Mouse (Mus musculus): ENCODE results near the gene Bcor. TPM values are rescaled to one million over a fixed set of nuclear protein-coding genes. Genes with fewer than 3 reads are reported as not detected.

The Bcor gene
- polyA plus RNA-seq, 1 experiment from 2014 or later, result 11.7 TPM

GRCm38 (mm10) chrX:12082736-12083135 is 77.4 kb downstream of the Bcor start:
- Histone ChIP-seq H3K4me2 (no peak overlapping the region), H3K9me3 (replicated peaks) (no peaks in the 10 kb centered on the region), H3K4me1 (replicated peaks) (peaks cover 26% of the 10 kb centered on the region), H3K27ac (no peak overlapping the region), H3K9ac (no peak overlapping the region), H3K4me3 (no peak overlapping the region), H3K36me3 (no peaks in the 10 kb centered on the region), H3K27me3 (peaks cover 85% of the 10 kb centered on the region)
- WGBS, result 24% methylated on average over 16 of the region's 16 CpGs
- no peak for ATAC-seq (replicated peaks; ENCODE audit: insufficient number of reproducible peaks, insufficient read depth, low FRiP score, low read depth)

GRCm38 (mm10) chrX:12082184-12082583 is 78.0 kb downstream of the Bcor start:
- Histone ChIP-seq H3K9ac (no peak overlapping the region), H3K4me2 (no peak overlapping the region; the same call in 1 of the 2 replicates), H3K36me3 (no peaks in the 10 kb centered on the region), H3K4me1 (replicated peaks) (peaks cover 26% of the 10 kb centered on the region), H3K4me3 (no peak overlapping the region), H3K27me3 (peaks cover 85% of the 10 kb centered on the region), H3K27ac (no peak overlapping the region), H3K9me3 (replicated peaks) (no peaks in the 10 kb centered on the region)
- WGBS, result 58% methylated on average over 5 of the region's 5 CpGs
- no peak for ATAC-seq (replicated peaks; ENCODE audit: insufficient number of reproducible peaks, insufficient read depth, low FRiP score, low read depth)

DNA sequence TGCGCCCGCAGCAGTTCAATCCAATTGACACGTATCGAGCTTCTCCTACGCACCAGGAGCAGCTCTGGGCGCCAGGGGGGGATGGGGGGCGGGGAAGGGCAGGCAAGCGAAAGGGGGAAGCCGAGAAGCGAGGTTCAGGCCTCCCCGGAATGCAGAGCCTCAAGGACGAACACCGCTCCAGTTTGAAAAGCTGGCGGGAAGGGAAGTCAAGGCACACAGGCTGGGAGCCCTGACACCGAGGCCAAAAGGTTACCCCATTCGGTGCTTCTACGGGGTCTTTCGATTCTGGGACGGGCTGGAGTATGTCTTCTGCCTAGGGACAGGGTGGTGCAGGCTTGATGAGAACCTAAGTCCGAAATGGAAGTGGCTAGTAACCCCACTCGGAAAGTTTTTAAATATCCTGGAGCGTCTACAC is 78.4 kb downstream of the Bcor start:
- no peak for ATAC-seq (replicated peaks; ENCODE audit: insufficient number of reproducible peaks, insufficient read depth, low FRiP score, low read depth)
- Histone ChIP-seq H3K4me2 (peak overlapping the region; percentile 78), H3K9ac (no peak overlapping the region), H3K27me3 (peaks cover 85% of the 10 kb centered on the region), H3K4me3 (peak overlapping the region; percentile 72), H3K36me3 (no peaks in the 10 kb centered on the region), H3K27ac (no peak overlapping the region), H3K4me1 (replicated peaks) (peaks cover 24% of the 10 kb centered on the region), H3K9me3 (replicated peaks) (no peaks in the 10 kb centered on the region)
- WGBS, result 25% methylated on average over 20 of the region's 22 CpGs

- Histone ChIP-seq H3K4me2 (peak overlapping the region; percentile 78), H3K36me3 (no peaks in the 10 kb centered on the region), H3K27me3 (peaks cover 83% of the 10 kb centered on the region), H3K4me3 (peak overlapping the region; percentile 72), H3K9me3 (replicated peaks) (no peaks in the 10 kb centered on the region), H3K4me1 (replicated peaks) (peaks cover 25% of the 10 kb centered on the region), H3K9ac (peak overlapping the region; percentile 61), H3K27ac (peak overlapping the region; percentile 92)
- 2% methylated on average over 53 of the region's 61 CpGs for WGBS
- ATAC-seq (replicated peaks; ENCODE audit: insufficient number of reproducible peaks, insufficient read depth, low FRiP score, low read depth), result peak; percentile 47
These were observed 79.0 kb downstream of the Bcor start for GRCm38 (mm10) chrX:12080904-12081740.

DNA sequence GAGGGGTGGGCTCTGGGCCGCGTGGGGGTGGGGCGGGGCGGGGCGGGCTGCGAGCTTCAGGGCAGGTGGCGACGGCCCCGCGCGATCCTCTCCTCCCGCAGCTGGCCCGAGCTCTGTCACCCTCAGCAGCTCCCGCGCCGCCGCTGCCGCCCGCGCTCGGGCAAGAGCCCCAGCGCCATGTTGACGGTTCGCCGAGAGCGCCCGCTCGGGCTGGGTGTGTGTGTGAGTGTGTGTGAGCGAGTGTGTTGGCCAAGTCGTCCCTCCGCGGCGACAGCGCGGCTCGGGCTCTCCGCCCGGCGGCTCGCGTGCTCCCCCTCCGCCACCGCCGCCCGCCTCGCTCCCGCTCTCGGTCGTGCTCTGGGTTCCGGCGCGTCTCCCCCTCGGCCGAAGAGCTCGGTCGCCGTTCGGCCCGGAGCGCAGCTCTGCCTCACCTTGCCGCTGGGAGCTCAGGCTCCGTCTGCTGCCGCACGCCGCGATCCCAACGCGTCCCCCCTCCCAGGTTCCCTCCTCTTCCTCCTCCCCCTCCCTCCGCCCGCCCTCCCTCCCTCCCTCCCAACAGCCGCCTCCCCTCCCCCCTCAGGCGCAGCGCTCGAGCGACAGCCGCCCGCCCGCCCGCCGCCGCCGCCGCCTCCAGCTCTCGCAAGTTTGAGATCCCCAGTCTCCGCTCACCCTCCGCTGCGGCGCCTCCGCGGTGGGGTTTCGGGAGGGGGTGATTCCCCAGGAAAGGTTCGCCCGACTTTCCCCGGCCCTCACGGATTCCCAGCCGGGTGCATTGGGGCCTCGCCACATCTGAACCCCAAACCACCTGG is 79.9 kb downstream of the Bcor start:
- Histone ChIP-seq H3K4me3 (peak overlapping the region; percentile 72), H3K36me3 (no peaks in the 10 kb centered on the region), H3K4me1 (replicated peaks) (peaks cover 22% of the 10 kb centered on the region), H3K27me3 (peaks cover 78% of the 10 kb centered on the region), H3K9ac (peak overlapping the region; percentile 75), H3K9me3 (replicated peaks) (no peaks in the 10 kb centered on the region), H3K27ac (peak overlapping the region; percentile 92), H3K4me2 (peak overlapping the region; percentile 78)
- ATAC-seq (replicated peaks; ENCODE audit: insufficient number of reproducible peaks, insufficient read depth, low FRiP score, low read depth), result peak; percentile 43
- under 1% methylated on average over 67 of the region's 97 CpGs for WGBS

GRCm38 (mm10) chrX:12079309-12080094 is 80.7 kb downstream of the Bcor start:
- peaks cover 70% of the 10 kb centered on the region for H3K27me3 ChIP-seq
- H3K9me3 ChIP-seq (replicated peaks), result no peaks in the 10 kb centered on the region
- H3K27ac ChIP-seq, result peak overlapping the region; percentile 92
- peaks cover 25% of the 10 kb centered on the region for H3K4me1 ChIP-seq (replicated peaks)
- H3K36me3 ChIP-seq, result no peaks in the 10 kb centered on the region
- ATAC-seq (replicated peaks; ENCODE audit: insufficient number of reproducible peaks, insufficient read depth, low FRiP score, low read depth), result no peak
- peak overlapping the region; percentile 72 for H3K4me3 ChIP-seq
- H3K4me2 ChIP-seq, result peak overlapping the region; percentile 78
- 0% methylated on average over 61 of the region's 79 CpGs for WGBS
- H3K9ac ChIP-seq, result peak overlapping the region; percentile 75

DNA sequence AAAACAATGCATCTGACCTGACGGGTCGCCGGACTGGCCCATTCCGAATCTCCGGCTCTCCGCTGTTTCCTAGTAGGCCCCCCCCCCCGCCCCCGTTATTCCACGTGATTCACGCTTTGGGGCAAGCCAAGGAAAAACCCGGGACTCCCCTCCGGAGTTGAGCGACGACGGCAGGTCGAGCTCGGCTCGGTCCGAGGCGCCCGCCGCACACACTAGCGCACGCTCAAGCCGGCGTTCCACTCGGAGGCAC is 81.2 kb downstream of the Bcor start:
- Histone ChIP-seq H3K4me2 (peak overlapping the region; percentile 78), H3K4me3 (peak overlapping the region; percentile 72), H3K4me1 (replicated peaks) (peaks cover 27% of the 10 kb centered on the region), H3K9me3 (replicated peaks) (no peaks in the 10 kb centered on the region), H3K27ac (peak overlapping the region; percentile 92), H3K36me3 (no peaks in the 10 kb centered on the region), H3K27me3 (peaks cover 66% of the 10 kb centered on the region), H3K9ac (peak overlapping the region; percentile 75)
- ATAC-seq (replicated peaks; ENCODE audit: insufficient number of reproducible peaks, insufficient read depth, low FRiP score, low read depth), result no peak
- 1% methylated on average over 25 of the region's 27 CpGs for WGBS

DNA sequence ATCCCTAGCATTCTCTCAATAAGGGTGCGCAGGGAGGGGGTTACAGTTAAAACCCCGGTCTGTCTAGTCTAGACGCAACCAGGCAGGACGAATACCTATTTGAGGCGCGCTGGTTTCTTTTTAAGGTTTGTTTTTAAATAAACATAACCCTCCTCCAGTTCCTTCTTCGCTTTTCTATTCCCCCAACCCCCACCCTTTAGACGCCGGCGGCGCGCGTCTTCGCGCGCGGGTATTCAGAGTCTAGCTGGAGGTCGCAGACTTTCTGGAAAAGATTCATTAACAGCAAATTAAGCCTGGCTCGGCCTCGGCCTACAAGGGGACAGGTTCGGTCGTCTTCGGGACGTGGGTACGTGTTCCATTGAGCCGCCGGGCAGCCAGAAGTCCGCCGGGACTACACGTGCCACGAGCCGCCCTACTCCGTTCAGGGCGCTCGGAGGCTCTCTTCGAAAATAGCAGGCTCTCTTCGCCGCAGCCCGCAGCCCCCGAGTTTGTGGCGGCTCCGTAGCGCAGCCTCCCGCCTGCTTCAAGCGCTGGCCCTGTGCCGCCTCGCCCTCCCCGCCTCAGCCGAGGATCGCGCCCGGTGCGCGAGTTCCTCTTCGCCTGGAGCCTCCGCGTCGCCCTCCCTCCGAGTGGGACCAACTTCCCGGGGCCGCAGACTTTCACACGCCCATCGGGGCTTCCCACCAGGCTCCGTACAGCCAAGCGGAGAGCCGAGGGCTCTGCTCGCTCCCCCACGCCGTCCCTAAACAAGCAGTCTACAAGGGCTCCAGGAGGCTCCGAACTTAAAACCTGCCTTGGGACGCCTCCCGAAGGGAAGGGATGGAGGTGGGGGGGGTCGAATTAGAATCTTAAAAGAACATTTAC is 81.7 kb downstream of the Bcor start:
- peak overlapping the region; percentile 72 for H3K4me3 ChIP-seq
- ATAC-seq (replicated peaks; ENCODE audit: insufficient number of reproducible peaks, insufficient read depth, low FRiP score, low read depth), result no peak
- no peaks in the 10 kb centered on the region for H3K9me3 ChIP-seq (replicated peaks)
- peak overlapping the region; percentile 78 for H3K4me2 ChIP-seq
- H3K4me1 ChIP-seq (replicated peaks), result peaks cover 31% of the 10 kb centered on the region
- no peaks in the 10 kb centered on the region for H3K36me3 ChIP-seq
- 2% methylated on average over 73 of the region's 73 CpGs for WGBS
- H3K9ac ChIP-seq, result peak overlapping the region; percentile 75
- peak overlapping the region; percentile 92 for H3K27ac ChIP-seq
- H3K27me3 ChIP-seq, result peaks cover 60% of the 10 kb centered on the region

- no peak for ATAC-seq (replicated peaks; ENCODE audit: insufficient number of reproducible peaks, insufficient read depth, low FRiP score, low read depth)
- WGBS, result 3% methylated on average over 22 of the region's 22 CpGs
- H3K9ac ChIP-seq, result peak overlapping the region; percentile 75
- H3K36me3 ChIP-seq, result no peaks in the 10 kb centered on the region
- H3K4me3 ChIP-seq, result peak overlapping the region; percentile 72
- H3K4me2 ChIP-seq, result peak overlapping the region; percentile 78
- H3K27ac ChIP-seq, result peak overlapping the region; percentile 69
- peaks cover 52% of the 10 kb centered on the region for H3K27me3 ChIP-seq
- no peaks in the 10 kb centered on the region for H3K9me3 ChIP-seq (replicated peaks)
- peaks cover 36% of the 10 kb centered on the region for H3K4me1 ChIP-seq (replicated peaks)
These were observed 82.6 kb downstream of the Bcor start for GRCm38 (mm10) chrX:12077601-12077980.

- peak overlapping the region; percentile 69 for H3K27ac ChIP-seq
- WGBS, result 1% methylated on average over 58 of the region's 58 CpGs
- no peaks in the 10 kb centered on the region for H3K9me3 ChIP-seq (replicated peaks)
- H3K9ac ChIP-seq, result peak overlapping the region; percentile 75
- no peaks in the 10 kb centered on the region for H3K36me3 ChIP-seq
- ATAC-seq (replicated peaks; ENCODE audit: insufficient number of reproducible peaks, insufficient read depth, low FRiP score, low read depth), result peak; percentile 44; the same call in 1 of the 2 replicates
- peak overlapping the region; percentile 78 for H3K4me2 ChIP-seq
- H3K4me3 ChIP-seq, result peak overlapping the region; percentile 72
- peaks cover 42% of the 10 kb centered on the region for H3K4me1 ChIP-seq (replicated peaks)
- peaks cover 49% of the 10 kb centered on the region for H3K27me3 ChIP-seq
These were observed 83.2 kb downstream of the Bcor start for GRCm38 (mm10) chrX:12076763-12077600.

All from heart, embryonic 15.5 days (tissue).